Mouse (Mus musculus) embryo, embryonic 11.5 days (tissue): Measurements from ENCODE around the gene Tmigd1.

Experiments
- DNase-seq: peaks from one replicate; pipeline ENCODE4 v3.0.0-alpha.2; 2012; ENCODE audit warnings: low read depth, low spot score

Tmigd1 gene

DNA sequence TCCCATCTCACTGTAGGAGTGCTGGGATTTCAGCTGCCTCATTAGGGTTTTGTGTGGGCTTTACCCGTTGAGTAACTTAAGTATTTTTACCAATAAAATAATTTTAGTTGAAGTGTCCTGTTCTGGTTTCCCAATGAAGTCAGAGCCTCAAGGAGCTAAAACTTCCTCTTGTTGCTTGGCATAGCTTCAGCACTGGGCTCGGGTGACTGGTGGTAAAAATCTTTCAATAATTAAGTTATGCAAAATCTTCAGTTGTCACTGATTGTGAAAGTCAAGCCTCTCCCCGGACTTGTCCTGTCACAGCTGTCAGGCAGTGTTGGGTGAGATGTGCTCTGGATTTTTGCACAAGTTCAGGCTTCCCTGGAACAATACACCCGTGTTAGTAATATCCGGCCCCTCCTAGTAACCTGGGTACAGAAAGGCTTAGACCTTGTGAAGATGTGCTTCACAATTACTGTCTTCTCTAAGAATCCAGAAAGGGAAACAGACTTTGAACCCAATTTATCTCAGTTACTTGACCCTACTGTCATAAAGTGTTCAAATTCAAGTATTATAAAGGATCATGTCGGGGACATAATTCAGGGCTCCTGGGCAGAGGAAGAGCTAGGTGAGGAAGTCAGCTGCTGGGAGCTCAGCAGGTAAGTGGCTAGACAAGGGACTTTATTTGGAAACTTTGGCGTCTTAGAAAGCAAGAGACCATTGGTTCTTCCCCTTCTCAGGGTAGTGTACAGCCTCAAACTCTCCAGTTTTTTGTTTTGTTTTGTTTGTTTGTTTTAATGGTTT, at the start of gene Tmigd1:
TSS of gene Tmigd1 (plus strand) at position 581 of the 783 bp plus-strand sequence.
- DNase-seq: no peak

DNA sequence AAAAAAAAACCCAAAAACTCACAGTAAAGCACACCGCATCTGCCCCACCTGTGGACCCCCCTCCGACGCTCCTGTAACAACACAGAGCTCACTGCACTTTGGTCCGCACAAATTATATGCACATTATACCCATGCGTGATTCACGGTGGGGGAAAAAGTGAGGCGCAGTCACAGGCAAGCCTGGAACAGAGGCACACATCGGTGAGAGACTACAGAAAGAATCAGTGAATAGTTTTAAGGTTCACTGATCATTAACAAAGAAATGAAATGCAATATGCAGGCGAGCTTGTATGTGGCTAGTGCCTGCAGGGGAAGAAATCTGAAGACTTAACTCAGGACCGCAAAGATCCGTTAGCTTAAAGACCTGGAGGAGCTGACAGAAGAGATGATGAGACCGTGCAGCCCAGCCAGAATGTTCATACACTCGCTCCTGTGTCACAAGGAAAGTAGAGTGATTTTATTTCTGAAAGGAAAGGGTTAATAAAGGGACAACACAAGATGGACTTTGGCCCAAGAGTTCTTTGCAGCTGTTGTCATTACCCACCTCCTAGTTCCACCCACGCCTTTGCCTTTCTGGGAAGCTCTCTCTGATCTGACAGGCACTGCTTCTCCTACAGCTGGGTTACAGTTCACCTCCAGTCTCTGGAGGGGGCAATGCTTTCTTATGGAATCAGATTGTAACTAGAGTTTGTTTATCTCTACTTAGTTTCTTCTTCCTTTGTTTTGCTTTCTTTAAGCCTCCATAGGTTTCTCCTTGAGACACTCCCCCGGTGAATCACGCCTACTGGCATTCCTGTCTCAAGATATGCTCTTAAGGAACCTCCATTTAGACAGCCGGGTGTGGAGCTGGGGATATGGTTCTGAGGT, 47.3 kb upstream of the Tmigd1 start:
- DNase-seq: no peak

GRCm38 (mm10) chr11:76856601-76857000, 45.4 kb upstream of the Tmigd1 start:
- DNase-seq: no peak

DNA sequence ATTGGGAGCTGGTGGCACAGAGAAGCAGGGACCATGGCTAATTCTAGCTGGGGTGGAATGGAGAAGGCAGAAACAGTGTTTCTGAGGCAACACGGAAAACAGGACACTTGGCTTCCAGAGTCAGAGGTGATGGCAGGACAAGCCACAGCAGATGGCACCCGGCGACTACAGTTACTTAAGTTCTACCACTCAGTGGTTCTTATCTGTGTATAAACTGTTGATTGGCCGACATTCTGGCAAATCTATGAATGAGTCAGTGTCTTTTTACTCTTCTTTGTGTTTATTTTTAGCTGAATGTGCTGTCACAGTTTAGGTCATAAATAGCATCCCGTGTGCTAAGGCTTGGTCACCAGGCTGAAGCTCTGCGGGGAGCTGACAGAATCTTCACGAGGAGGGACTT, 44.8 kb upstream of the Tmigd1 start:
- no peak for DNase-seq

GRCm38 (mm10) chr11:76858781-76859180, 43.2 kb upstream of the Tmigd1 start:
- no peak for DNase-seq

- DNase-seq: no peak
These were observed 42.7 kb upstream of the Tmigd1 start for GRCm38 (mm10) chr11:76859261-76859660.

GRCm38 (mm10) chr11:76861185-76861584, 40.8 kb upstream of the Tmigd1 start:
- no peak for DNase-seq

GRCm38 (mm10) chr11:76872556-76873234, 29.3 kb upstream of the Tmigd1 start:
- no peak for DNase-seq

DNA sequence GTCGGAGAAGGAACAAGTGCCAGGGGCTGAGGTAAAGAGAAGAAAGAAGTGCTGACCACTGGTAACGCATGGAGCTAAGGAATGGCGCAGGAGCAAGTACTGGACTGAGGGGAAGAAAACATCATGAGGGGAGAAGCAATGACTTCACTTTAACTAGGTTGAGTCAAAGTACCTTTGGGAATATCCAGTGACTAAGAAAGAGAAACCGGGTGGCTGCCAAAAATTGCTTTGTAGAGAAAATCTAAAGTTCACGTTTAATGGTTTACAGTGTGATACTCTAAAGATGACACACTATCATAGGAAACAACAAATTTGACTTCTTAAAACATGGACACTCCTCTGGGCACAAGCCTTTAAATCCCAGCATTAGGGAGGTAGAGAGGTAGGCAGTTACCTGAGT, 28.1 kb upstream of the Tmigd1 start:
- no peak for DNase-seq

- DNase-seq: no peak
These were observed 27.2 kb upstream of the Tmigd1 start for GRCm38 (mm10) chr11:76874766-76875165.

DNA sequence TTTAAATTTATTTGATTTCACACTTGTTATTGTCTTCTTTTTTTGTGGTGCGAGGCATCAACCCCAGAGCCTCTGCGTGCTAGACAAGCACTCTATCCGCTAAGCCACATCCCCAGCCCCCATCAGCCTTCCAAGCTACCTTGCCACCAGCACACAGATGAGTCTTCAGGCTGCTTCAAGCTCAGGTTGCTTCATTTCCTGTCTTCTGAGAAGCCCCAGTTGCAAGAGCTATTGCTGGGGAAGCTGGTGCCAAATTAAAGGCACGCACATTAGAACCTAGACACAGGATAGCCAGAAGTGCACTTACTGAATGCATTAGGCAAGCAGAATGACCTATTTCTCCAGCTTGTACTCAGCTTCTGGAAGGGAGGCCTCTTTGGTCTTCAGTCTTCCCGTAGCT, 22.1 kb upstream of the Tmigd1 start:
- DNase-seq: no peak

GRCm38 (mm10) chr11:76884451-76884850, 17.5 kb upstream of the Tmigd1 start:
- no peak for DNase-seq

GRCm38 (mm10) chr11:76889339-76890164, 12.4 kb upstream of the Tmigd1 start:
- DNase-seq: no peak

DNA sequence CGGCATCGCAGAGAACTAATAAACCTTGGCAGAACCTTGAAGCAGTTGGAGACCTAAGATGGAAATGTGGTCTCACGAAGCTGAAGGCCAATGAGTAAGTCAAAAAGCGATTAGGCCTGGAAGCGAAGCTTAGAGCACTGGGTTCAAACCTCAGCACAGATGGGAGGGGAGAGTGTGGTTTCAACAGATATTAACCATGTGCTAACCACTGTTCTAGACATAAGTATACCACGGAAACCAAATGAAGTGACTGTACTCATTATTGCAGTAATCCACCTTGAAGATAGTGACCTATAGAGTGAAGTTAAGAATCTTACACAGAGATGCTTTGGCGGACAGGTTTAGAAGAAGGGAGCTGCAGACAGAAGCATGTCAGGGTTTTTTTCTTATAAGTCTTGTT, 10.8 kb upstream of the Tmigd1 start:
- DNase-seq: no peak

DNA sequence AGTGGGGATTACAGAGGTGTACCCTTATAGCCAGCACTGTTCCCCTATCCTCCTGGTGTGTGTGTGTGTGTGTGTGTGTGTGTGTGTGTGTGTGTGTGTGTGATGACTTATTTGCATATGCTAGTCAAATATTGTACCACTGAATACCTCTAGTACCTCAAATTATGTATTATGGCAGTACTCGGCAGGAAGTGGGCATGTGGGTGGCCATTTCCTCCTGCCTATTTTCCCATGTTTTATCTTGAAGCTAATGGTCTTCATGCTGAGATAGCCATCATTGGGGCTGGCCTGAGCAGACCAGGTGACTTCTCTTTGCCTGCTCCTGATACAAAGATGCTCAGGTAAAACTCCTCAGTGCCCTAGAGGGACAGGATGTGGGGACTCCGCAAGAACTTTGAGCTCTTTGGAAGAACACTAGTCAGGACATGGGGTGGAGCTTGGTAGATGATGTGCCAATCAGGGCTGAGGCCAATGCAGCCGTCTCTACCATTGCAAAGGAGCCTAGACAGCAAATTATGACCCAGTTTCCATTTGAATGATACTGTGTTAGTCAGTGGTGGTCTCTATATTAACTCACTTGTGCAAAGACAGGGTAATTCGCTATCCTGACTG, 10.1 kb upstream of the Tmigd1 start:
- DNase-seq: no peak

DNA sequence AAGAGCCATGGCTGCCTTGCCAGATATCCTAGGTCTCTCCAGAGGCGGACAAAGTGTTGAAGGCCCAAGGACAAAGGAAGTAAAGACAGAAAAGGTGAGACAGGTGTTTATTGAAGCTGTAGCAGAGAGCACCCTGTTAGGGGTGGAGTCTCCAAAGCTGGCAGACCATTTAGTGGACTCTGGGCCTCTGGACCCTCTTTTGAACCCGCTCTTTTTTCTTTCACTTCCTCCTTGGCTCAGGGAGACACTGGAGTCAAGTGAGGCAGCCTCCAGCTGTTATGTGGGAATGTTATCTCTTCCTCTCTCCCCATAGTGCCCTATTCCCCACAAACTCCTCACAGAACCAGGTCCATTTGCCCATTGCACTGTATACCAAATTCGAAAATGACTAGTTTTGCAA, 9.0 kb upstream of the Tmigd1 start:
- DNase-seq: no peak

GRCm38 (mm10) chr11:76893570-76893969, 8.4 kb upstream of the Tmigd1 start:
- DNase-seq: no peak

- no peak for DNase-seq
These were observed 7.7 kb upstream of the Tmigd1 start for GRCm38 (mm10) chr11:76894240-76894639.

DNA sequence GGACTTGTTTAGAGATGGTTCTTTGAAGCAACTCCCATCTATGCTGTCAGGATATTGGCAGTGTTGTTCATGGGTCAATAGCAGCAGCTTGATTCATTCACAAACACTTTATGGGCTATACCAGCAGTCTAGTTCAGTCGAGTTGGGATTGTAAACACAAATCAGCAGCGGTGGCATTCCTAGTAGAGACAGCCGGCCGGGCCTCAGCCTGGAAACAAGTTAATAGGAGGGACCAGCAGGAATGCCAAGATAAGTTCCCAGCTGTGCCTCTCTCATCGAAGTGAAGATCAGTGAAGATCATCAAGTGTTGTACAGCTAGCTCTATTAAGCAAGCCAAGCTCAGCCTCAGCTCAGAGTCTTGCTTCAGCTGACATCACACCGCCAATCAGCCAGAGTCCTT, 5.6 kb upstream of the Tmigd1 start:
- no peak for DNase-seq

GRCm38 (mm10) chr11:76897126-76897525, 4.8 kb upstream of the Tmigd1 start:
- DNase-seq: no peak

GRCm38 (mm10) chr11:76897871-76898270, 4.1 kb upstream of the Tmigd1 start:
- DNase-seq: no peak
